Mouse (Mus musculus) cerebellum, adult 2 months (tissue): ENCODE data around the gene Olfr1043. TPM values are rescaled to one million over a fixed set of nuclear protein-coding genes. Genes with fewer than 3 reads are reported as not detected.

Source experiments
- DNase-seq, 2 experiments: peaks; one replicate each; pipeline ENCODE4 v3.0.0; 2021
- H3K27ac ChIP-seq: fragments of 200-500 bp; 2 replicates; pipeline ENCODE4 v1.5.1; 2012; ENCODE audit warnings: low read length, control low read depth, inconsistent platforms; ENCODE audit not compliant: insufficient read depth
- H3K27me3 ChIP-seq: fragments of 200-500 bp; 2 replicates; pipeline ENCODE4 v1.6.1; 2012; ENCODE audit warnings: inconsistent platforms, mild to moderate bottlenecking, low read length, moderate library complexity; ENCODE audit not compliant: control insufficient read depth, insufficient read depth
- H3K4me1 ChIP-seq: fragments of 200-500 bp; 2 replicates; pipeline ENCODE4 v1.6.1; 2011; ENCODE audit warnings: low read length; ENCODE audit not compliant: control insufficient read depth, insufficient read depth
- H3K4me3 ChIP-seq: fragments of 200-500 bp; replicated peaks from 2 replicates; pipeline ENCODE3; 2011; ENCODE audit warnings: mild to moderate bottlenecking, low read depth, low read length, control low read depth; ENCODE audit not compliant: insufficient read depth
- CTCF ChIP-seq: fragments of 200-500 bp; IDR thresholded peaks from 2 replicates; pipeline ENCODE4 v1.5.1; 2011; ENCODE audit warnings: low read depth, mild to moderate bottlenecking, control low read depth, low read length, moderate library complexity, borderline replicate concordance; ENCODE audit not compliant: insufficient read depth
- POLR2A ChIP-seq: fragments of 200-500 bp; IDR thresholded peaks from 2 replicates; pipeline ENCODE4 v1.6.1; 2011; ENCODE audit warnings: low read length, control low read depth, borderline replicate concordance; ENCODE audit not compliant: insufficient read depth
- WGBS: fragments of 180-500 bp; shearing (Covaris S2); methylation state at CpG from one replicate; pipeline ENCODE4 v1.1.7; 2018; 5-methylcytosine and 5-hydroxymethylcytosine counted together
- polyA plus RNA-seq: library from polyadenylated mRNA; depleted of rRNA; stranded (reverse); fragments of >200 nt; gene quantifications from 2 replicates; pipeline ENCODE4 v1.2.3, GENCODE M21; 2012; rRNA removed

Gene Olfr1043
- polyA plus RNA-seq, 1 experiment, result not detected

GRCm38 (mm10) chr2:86135828-86136227 is 31.5 kb downstream of the Olfr1043 start, which contains the start of gene Olfr1039:
Gene Olfr1039 (minus strand): TSS chr2:86135928.
- no peak within 1 kb of the TSS for H3K27ac ChIP-seq
- H3K4me1 ChIP-seq, result no peaks in the 10 kb centered on the region
- TF ChIP-seq CTCF, result no peak
- TF ChIP-seq POLR2A, result no peak
- 98% methylated on average over 1 of the region's 1 CpGs for WGBS
- no peaks in the 10 kb centered on the region for H3K27me3 ChIP-seq
- DNase-seq, result no peak
- H3K4me3 ChIP-seq, result no peak within 1 kb of the TSS

Other genes with a start within 250 kb of the Olfr1043 start
- not detected in 2 replicates for gene Olfr1026, start 246.0 kb downstream of the Olfr1043 start, polyA plus RNA-seq
- gene Olfr1028, start 217.1 kb downstream of the Olfr1043 start, polyA plus RNA-seq, result not detected in 2 replicates
- not detected in 2 replicates for gene Olfr1029, start 193.6 kb downstream of the Olfr1043 start, polyA plus RNA-seq
- not detected in 2 replicates for gene Olfr1030, start 188.2 kb downstream of the Olfr1043 start, polyA plus RNA-seq
- not detected in 2 replicates for gene Olfr1031, start 177.2 kb downstream of the Olfr1043 start, polyA plus RNA-seq
- gene Olfr1032, start 162.0 kb downstream of the Olfr1043 start, polyA plus RNA-seq, result not detected in 2 replicates
- gene Olfr1033, start 146.9 kb downstream of the Olfr1043 start, polyA plus RNA-seq, result 0.11 and 0.21 TPM in 2 replicates
- 0.02 and 0.05 TPM in 2 replicates for gene Olfr1034, start 121.7 kb downstream of the Olfr1043 start, polyA plus RNA-seq
- gene Olfr1036, start 93.5 kb downstream of the Olfr1043 start, polyA plus RNA-seq, result not detected in 2 replicates
- not detected in 2 replicates for gene Olfr1037, start 80.1 kb downstream of the Olfr1043 start, polyA plus RNA-seq
- gene Olfr1039, start 31.6 kb downstream of the Olfr1043 start, polyA plus RNA-seq, result not detected in 2 replicates
- gene Olfr1040, start 20.8 kb downstream of the Olfr1043 start, polyA plus RNA-seq, result not detected in 2 replicates
- not detected in 2 replicates for gene Olfr1042, start 5.7 kb downstream of the Olfr1043 start, polyA plus RNA-seq
- not detected in 2 replicates for gene Olfr1044, start 10.3 kb upstream of the Olfr1043 start, polyA plus RNA-seq
- not detected in 2 replicates for gene Olfr52, start 18.2 kb upstream of the Olfr1043 start, polyA plus RNA-seq
- gene Olfr1045, start 35.5 kb upstream of the Olfr1043 start, polyA plus RNA-seq, result not detected in 2 replicates
- gene Olfr1046, start 51.8 kb upstream of the Olfr1043 start, polyA plus RNA-seq, result not detected in 2 replicates
- not detected in 2 replicates for gene Olfr1047, start 63.9 kb upstream of the Olfr1043 start, polyA plus RNA-seq
- gene Olfr1048, start 72.8 kb upstream of the Olfr1043 start, polyA plus RNA-seq, result not detected in 2 replicates
- gene Olfr1049, start 90.8 kb upstream of the Olfr1043 start, polyA plus RNA-seq, result not detected in 2 replicates
- not detected in 2 replicates for gene Olfr1051, start 111.6 kb upstream of the Olfr1043 start, polyA plus RNA-seq
- gene Olfr1052, start 124.9 kb upstream of the Olfr1043 start, polyA plus RNA-seq, result not detected in 2 replicates
- not detected in 2 replicates for gene Olfr1053, start 147.8 kb upstream of the Olfr1043 start, polyA plus RNA-seq
- not detected in 2 replicates for gene Olfr1054, start 167.9 kb upstream of the Olfr1043 start, polyA plus RNA-seq
- gene Olfr1055, start 182.8 kb upstream of the Olfr1043 start, polyA plus RNA-seq, result not detected in 2 replicates
- gene Olfr1056, start 194.9 kb upstream of the Olfr1043 start, polyA plus RNA-seq, result not detected in 2 replicates
- not detected in 2 replicates for gene Olfr1057, start 210.9 kb upstream of the Olfr1043 start, polyA plus RNA-seq
- not detected in 2 replicates for gene Olfr1058, start 221.0 kb upstream of the Olfr1043 start, polyA plus RNA-seq
- not detected in 2 replicates for gene Olfr1061, start 246.5 kb upstream of the Olfr1043 start, polyA plus RNA-seq